Mouse (Mus musculus): ENCODE results near the gene Ppp1r12c. TPM values are rescaled to one million over a fixed set of nuclear protein-coding genes. Genes with fewer than 3 reads are reported as not detected.
A peak's percentile ranks its signal among the peaks of the same experiment; 100 is the strongest.
"Not testable (repeated sequence)": the region's sequence is repeated elsewhere in the genome, so short reads cannot be mapped to it uniquely, and the experiment has no call there.

Gene Ppp1r12c
- polyA plus RNA-seq, 1 experiment from 2014 or later, result 46.0 TPM

- DNase-seq (ENCODE audit: low spot score), result peak; percentile 94
- WGBS, result 16% methylated on average over 40 of the region's 40 CpGs
- no peaks in the 10 kb centered on the region; the same call in 1 of the 2 replicates for H3K9me3 ChIP-seq
- peak overlapping the region; percentile 77 for H3K27ac ChIP-seq
- H3K27me3 ChIP-seq (ENCODE audit: insufficient read depth, poor library complexity, severe bottlenecking), result peaks cover 34% of the 10 kb centered on the region; the same call in 1 of the 2 replicates
- peaks cover 27% of the 10 kb centered on the region for H3K4me1 ChIP-seq
- H3K36me3 ChIP-seq, result no peaks in the 10 kb centered on the region
- peak overlapping the region; percentile 53 for H3K4me3 ChIP-seq
These were observed 25.1 kb upstream of the Ppp1r12c start for GRCm38 (mm10) chr7:4526341-4527301.

GRCm38 (mm10) chr7:4524212-4524922, 22.9 kb upstream of the Ppp1r12c start, which contains the start of gene Tnni3:
Gene Tnni3 (minus strand): TSS chr7:4524229.
- not testable (repeated sequence) for H3K4me3 ChIP-seq; H3K9me3 ChIP-seq; DNase-seq (ENCODE audit: low spot score)
- peaks cover 23% of the 10 kb centered on the region; the same call in 1 of the 2 replicates for H3K27me3 ChIP-seq (ENCODE audit: insufficient read depth, poor library complexity, severe bottlenecking)
- peaks cover 36% of the 10 kb centered on the region for H3K4me1 ChIP-seq
- WGBS, result 64% methylated on average over 15 of the region's 15 CpGs
- peaks cover 12% of the 10 kb centered on the region for H3K36me3 ChIP-seq
- peak within 1 kb of the TSS; percentile 94 for H3K27ac ChIP-seq

- no peak for DNase-seq (ENCODE audit: low spot score)
- no peak overlapping the region for H3K4me3 ChIP-seq
- 80% methylated on average over 33 of the region's 33 CpGs for WGBS
- H3K36me3 ChIP-seq, result peaks cover 19% of the 10 kb centered on the region
- peaks cover 45% of the 10 kb centered on the region for H3K4me1 ChIP-seq
- H3K27me3 ChIP-seq (ENCODE audit: insufficient read depth, poor library complexity, severe bottlenecking), result peaks cover 22% of the 10 kb centered on the region; the same call in 1 of the 2 replicates
- peak overlapping the region; percentile 94 for H3K27ac ChIP-seq
- no peaks in the 10 kb centered on the region; the same call in 1 of the 2 replicates for H3K9me3 ChIP-seq
These were observed 22.0 kb upstream of the Ppp1r12c start for GRCm38 (mm10) chr7:4523205-4524130.

DNA sequence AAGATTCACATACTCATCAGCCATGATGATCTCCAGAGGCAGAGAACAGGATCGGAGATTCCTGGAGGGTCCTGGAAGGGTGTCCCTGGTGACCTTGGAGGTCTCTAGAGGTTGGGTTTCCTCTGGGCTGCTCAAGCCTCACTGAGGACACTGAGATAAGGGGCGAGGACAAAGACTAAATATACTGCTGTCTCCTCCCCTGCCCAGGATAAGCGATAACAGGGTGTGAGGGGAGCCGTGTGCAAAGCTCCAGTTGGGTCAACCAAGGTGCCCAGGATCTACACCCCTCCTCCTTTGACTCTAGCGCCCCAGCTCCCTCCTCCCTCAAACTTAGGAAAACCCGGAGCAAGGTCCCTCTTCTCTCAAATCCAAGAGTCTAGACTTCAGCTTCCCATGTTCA, 20.8 kb upstream of the Ppp1r12c start:
- Histone ChIP-seq H3K27me3 (ENCODE audit: insufficient read depth, poor library complexity, severe bottlenecking) (peaks cover 16% of the 10 kb centered on the region; the same call in 1 of the 2 replicates), H3K27ac (peak overlapping the region; percentile 94), H3K4me1 (peaks cover 50% of the 10 kb centered on the region), H3K4me3 (peak overlapping the region; percentile 67), H3K36me3 (peaks cover 26% of the 10 kb centered on the region), H3K9me3 (no peaks in the 10 kb centered on the region; the same call in 1 of the 2 replicates)
- peak; percentile 90 for DNase-seq (ENCODE audit: low spot score)
- 34% methylated on average over 6 of the region's 6 CpGs for WGBS

DNA sequence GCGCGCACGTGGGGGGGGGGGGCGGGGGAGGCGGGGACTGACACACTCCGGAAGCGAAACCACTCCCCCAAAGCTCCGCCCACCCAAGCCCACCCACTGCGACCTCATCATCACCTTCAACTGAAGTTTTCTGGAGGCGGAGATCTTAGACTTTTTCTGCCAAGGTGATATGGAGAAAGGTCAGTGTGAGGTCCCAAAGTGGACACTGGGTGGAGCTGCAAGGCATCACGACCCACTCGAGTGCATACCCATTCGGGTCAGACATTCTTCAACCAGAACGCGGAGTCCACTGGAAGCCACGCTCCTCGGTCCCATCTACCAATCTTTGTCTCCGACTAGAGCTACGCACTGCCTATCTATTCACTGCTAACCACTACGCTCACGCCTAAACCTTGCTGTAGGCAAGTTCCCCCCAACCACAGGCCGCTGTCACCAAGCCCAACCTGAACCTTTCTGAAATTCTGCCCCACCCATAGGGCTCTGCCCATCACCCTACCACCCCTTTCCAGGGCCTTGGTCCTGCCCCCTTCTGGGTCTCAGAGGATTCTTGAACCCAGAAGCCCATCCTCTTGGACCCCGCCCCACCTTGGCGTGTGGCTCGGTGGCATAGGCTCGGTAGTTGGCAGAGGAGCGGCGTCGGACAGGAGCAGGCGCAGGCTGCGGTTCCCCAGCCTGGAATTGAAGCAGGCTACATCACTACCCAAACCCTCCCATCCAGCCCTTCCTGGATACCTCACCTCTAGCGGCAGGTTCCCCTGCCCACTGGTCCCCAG, 19.9 kb upstream of the Ppp1r12c start:
- Histone ChIP-seq H3K4me3 (peak overlapping the region; percentile 67), H3K36me3 (peaks cover 26% of the 10 kb centered on the region), H3K9me3 (no peaks in the 10 kb centered on the region; the same call in 1 of the 2 replicates), H3K27ac (peak overlapping the region; percentile 94), H3K4me1 (peaks cover 51% of the 10 kb centered on the region), H3K27me3 (ENCODE audit: insufficient read depth, poor library complexity, severe bottlenecking) (peaks cover 9% of the 10 kb centered on the region; the same call in 1 of the 2 replicates)
- DNase-seq (ENCODE audit: low spot score), result peak; percentile 79
- 19% methylated on average over 32 of the region's 32 CpGs for WGBS

DNA sequence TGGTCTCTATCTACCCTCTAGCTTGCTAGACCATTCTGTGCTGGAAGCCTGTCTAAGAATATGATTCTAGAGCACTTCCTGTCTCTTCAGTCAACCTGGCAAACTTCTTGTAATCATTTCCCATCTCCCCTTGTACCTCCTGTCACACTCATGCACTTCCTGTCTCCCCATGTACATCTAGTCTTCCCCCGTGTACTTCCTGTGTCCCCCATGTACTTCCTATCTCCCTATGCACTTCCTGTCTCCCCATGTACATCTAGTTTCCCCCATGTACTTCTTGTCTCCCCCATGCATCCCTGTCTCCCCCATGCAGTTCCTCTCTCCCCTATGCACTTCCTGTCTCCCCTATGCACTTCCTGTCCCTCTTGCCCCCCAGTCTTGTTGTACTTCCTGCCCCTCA, 17.0 kb upstream of the Ppp1r12c start:
- 57% methylated on average over 1 of the region's 1 CpGs for WGBS
- Histone ChIP-seq H3K27me3 (ENCODE audit: insufficient read depth, poor library complexity, severe bottlenecking) (peaks cover 9% of the 10 kb centered on the region; the same call in 1 of the 2 replicates), H3K4me1 (peaks cover 74% of the 10 kb centered on the region), H3K9me3 (no peaks in the 10 kb centered on the region; the same call in 1 of the 2 replicates), H3K27ac (no peak overlapping the region), H3K36me3 (peaks cover 26% of the 10 kb centered on the region), H3K4me3 (peak overlapping the region; percentile 32; the same call in 1 of the 2 replicates)
- no peak for DNase-seq (ENCODE audit: low spot score)

- peaks cover 2% of the 10 kb centered on the region; the same call in 1 of the 2 replicates for H3K27me3 ChIP-seq (ENCODE audit: insufficient read depth, poor library complexity, severe bottlenecking)
- no peaks in the 10 kb centered on the region for H3K9me3 ChIP-seq
- peak within 1 kb of the TSS; percentile 87 for H3K27ac ChIP-seq
- H3K36me3 ChIP-seq, result peaks cover 26% of the 10 kb centered on the region
- DNase-seq (ENCODE audit: low spot score), result no peak
- peaks cover 74% of the 10 kb centered on the region for H3K4me1 ChIP-seq
- peak within 1 kb of the TSS; percentile 34 for H3K4me3 ChIP-seq
- WGBS, result 8% methylated on average over 4 of the region's 4 CpGs
These were observed 15.0 kb upstream of the Ppp1r12c start, which contains the start of gene Tnnt1 for GRCm38 (mm10) chr7:4516332-4517050. Gene Tnnt1 (minus strand): TSS chr7:4516382.

DNA sequence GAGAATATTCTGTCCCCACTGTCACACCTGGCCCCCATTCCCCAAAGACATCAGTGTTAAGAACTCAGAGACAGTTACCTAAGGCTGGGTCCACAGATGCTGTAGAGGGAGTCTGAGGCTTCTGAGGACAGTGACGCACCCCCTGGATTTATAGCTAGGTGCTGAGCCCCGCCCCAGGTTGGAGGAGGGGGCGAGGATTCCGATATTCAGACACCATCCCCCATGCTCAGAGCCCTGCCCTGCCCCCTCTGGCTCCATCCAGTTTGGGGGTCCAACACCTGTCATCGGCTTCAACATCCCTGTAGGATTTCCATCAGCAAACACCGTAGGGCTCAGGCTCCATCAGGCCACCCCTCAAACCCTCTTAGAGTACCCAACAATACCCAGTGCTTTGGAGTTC, 14.4 kb upstream of the Ppp1r12c start:
- no peaks in the 10 kb centered on the region for H3K27me3 ChIP-seq (ENCODE audit: insufficient read depth, poor library complexity, severe bottlenecking)
- H3K4me1 ChIP-seq, result peaks cover 80% of the 10 kb centered on the region
- no peaks in the 10 kb centered on the region for H3K9me3 ChIP-seq
- H3K4me3 ChIP-seq, result peak overlapping the region; percentile 34
- peak overlapping the region; percentile 87 for H3K27ac ChIP-seq
- H3K36me3 ChIP-seq, result peaks cover 26% of the 10 kb centered on the region
- 56% methylated on average over 6 of the region's 6 CpGs for WGBS
- no peak for DNase-seq (ENCODE audit: low spot score)

DNA sequence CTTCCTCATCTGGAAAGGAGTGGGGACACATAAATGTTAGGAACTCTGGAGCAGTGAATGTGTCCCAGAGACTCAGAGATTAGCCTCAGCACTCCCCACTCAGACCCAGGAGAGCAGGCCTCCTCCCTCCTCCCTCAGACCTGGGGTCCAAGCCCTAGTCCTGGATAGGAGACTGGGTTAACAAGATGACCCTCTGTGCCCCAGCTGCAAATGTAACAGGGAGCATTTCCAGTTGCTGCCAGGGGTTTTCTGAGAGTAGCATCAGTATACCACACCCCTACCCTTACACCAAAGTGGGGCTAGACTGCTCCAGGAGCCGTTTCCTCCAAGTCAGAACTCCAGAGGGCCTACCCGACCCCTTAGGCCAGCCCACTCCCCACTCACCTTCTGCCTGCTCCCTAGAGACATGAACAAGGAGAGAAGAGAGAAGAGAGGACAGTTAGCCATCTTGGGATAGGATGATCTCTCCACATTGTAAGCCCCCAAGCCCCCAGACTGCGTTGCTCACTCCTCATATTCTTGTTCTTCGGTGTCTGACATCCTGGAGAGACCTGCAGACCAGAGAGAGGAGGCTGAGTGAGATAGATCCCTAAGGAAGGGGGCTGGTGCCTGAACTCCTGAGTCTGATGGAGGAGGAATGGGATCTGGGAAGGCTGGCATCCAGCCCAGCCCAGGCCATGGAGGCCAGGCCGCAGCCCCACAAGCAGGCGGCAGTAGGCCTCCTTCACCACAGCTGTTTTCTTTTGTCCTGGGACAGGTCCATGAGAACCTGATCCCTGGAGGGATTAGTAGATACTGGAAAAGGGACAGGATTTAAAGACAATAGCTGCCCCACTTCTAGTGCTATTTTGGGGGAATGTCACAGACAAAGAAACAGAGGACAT, 12.6 kb upstream of the Ppp1r12c start:
- 52% methylated on average over 6 of the region's 6 CpGs for WGBS
- Histone ChIP-seq H3K4me1 (peaks cover 84% of the 10 kb centered on the region), H3K9me3 (no peaks in the 10 kb centered on the region), H3K27ac (peak overlapping the region; percentile 87), H3K4me3 (peak overlapping the region; percentile 37), H3K36me3 (peaks cover 11% of the 10 kb centered on the region), H3K27me3 (ENCODE audit: insufficient read depth, poor library complexity, severe bottlenecking) (no peaks in the 10 kb centered on the region)
- DNase-seq (ENCODE audit: low spot score), result no peak

GRCm38 (mm10) chr7:4513236-4513635, 11.8 kb upstream of the Ppp1r12c start:
- H3K4me3 ChIP-seq, result peak overlapping the region; percentile 37
- DNase-seq (ENCODE audit: low spot score), result no peak
- H3K27ac ChIP-seq, result peak overlapping the region; percentile 87; the same call in 1 of the 2 replicates
- WGBS, result 21% methylated on average over 13 of the region's 13 CpGs
- peaks cover 9% of the 10 kb centered on the region for H3K36me3 ChIP-seq
- H3K4me1 ChIP-seq, result peaks cover 82% of the 10 kb centered on the region
- H3K27me3 ChIP-seq (ENCODE audit: insufficient read depth, poor library complexity, severe bottlenecking), result no peaks in the 10 kb centered on the region
- H3K9me3 ChIP-seq, result no peaks in the 10 kb centered on the region

Data from heart, embryonic 10.5 days (tissue).